ENCODE assay signal across 21 mouse cellular contexts in the genomic region with DNA sequence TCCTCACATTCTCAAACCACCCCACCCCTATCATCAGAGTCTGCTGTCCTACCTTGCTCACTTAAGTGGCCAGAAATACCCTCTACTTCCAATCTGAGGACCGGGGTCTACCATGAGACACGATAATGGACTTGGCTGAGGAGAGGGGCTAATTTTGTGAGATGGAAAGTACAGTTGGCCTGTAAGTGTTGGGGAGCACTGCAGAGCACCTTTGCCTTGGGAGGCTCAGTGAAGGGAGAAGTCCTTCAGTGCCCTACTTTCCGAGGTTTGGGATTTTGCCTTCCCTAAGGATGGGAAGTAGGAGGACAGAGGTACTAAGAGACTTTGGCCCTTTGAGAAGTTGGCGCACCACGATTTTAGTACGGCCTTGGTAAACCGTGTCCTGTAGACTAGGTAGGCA. TPM values are rescaled to one million over a fixed set of nuclear protein-coding genes. Genes with fewer than 3 reads are reported as not detected.
A peak's percentile ranks its signal among the peaks of the same experiment; 100 is the strongest.
DNase-seq lines count a peak whose midpoint lies in the region; ATAC-seq lines count a peak whose summit lies in the region.
"Had no signal": no experiment of that assay in that cellular context is flagged by ENCODE, and none has a peak within 500 bp of the region (broad histone marks: within the 10 kb centered on the region; RNA-seq: fewer than 3 reads in every experiment).

No protein-coding gene starts in this region.

- ATAC-seq in hindbrain, embryonic 16.5 days = no peak
- ATAC-seq in neural tube, embryonic 15.5 days (ENCODE audit: low FRiP score) = no peak
- ATAC-seq: activated CD4-positive, CD25-positive, alpha-beta regulatory T cell, adult 4 months; forebrain, postnatal 0 days; inflammation-experienced regulatory T-cells, adult 6 months had no signal

- peak; percentile 15 for DNase-seq in hindbrain, embryonic 10.5 days (ENCODE audit: low spot score)
- peak; percentile 38 for DNase-seq in neural tube, embryonic 10.5 days (ENCODE audit: extremely low spot score, low spot score)
- peak; percentile 22 for DNase-seq in naive thymus-derived CD4-positive, alpha-beta T cell, adult 2 months (ENCODE audit: low read depth)
- DNase-seq in Muller cell, postnatal 12 days (ENCODE audit: inconsistent ontology term) = no peak
- no peak for DNase-seq in cerebellum, adult 18-20 months
- DNase-seq: cerebellum, adult 8-10 months; forebrain, postnatal 0 days; kidney, adult 11 months; layer of hippocampus, adult 9-11 months; right cerebral cortex, adult 18-20 months had no signal

- no peak overlapping the region for H3K4me2 ChIP-seq in hindbrain, embryonic 16.5 days (ENCODE audit: low read length)
- no peak overlapping the region for H3K4me2 ChIP-seq in neural tube, embryonic 15.5 days

- H3K36me3 ChIP-seq in hindbrain, embryonic 10.5 days = no peaks in the 10 kb centered on the region
- no peaks in the 10 kb centered on the region for H3K36me3 ChIP-seq in hindbrain, embryonic 16.5 days (ENCODE audit: control insufficient read depth, insufficient read depth, low read length)
- H3K36me3 ChIP-seq in neural tube, embryonic 15.5 days = no peaks in the 10 kb centered on the region
- H3K36me3 ChIP-seq: embryonic facial prominence, embryonic 13.5 days; heart, embryonic 13.5 days; hindbrain, embryonic 12.5 days; limb, embryonic 12.5 days; lung, embryonic 15.5 days had no signal

- H3K27ac ChIP-seq in hindbrain, embryonic 10.5 days = no peak overlapping the region
- no peak overlapping the region for H3K27ac ChIP-seq in hindbrain, embryonic 16.5 days (ENCODE audit: low read depth, low read length)
- no peak overlapping the region for H3K27ac ChIP-seq in neural tube, embryonic 15.5 days (replicated peaks)
- H3K27ac ChIP-seq: embryonic facial prominence, embryonic 13.5 days; heart, adult 2 months; heart, embryonic 13.5 days; hindbrain, embryonic 12.5 days; limb, embryonic 12.5 days; lung, embryonic 15.5 days; stomach, postnatal 0 days had no signal

- peaks cover 83% of the 10 kb centered on the region for H3K27me3 ChIP-seq in hindbrain, embryonic 10.5 days (ENCODE audit: insufficient read depth, poor library complexity, severe bottlenecking)
- H3K27me3 ChIP-seq in hindbrain, embryonic 16.5 days (replicated peaks; ENCODE audit: control insufficient read depth, insufficient read depth, low read length) = peaks cover 33% of the 10 kb centered on the region
- H3K27me3 ChIP-seq in neural tube, embryonic 15.5 days (replicated peaks) = peaks cover 58% of the 10 kb centered on the region

- WGBS in hindbrain, embryonic 10.5 days = 11% methylated on average over 7 of the region's 7 CpGs
- 10% methylated on average over 7 of the region's 7 CpGs for WGBS in hindbrain, embryonic 16.5 days
- WGBS in neural tube, embryonic 15.5 days = 11% methylated on average over 7 of the region's 7 CpGs

- peaks cover 77% of the 10 kb centered on the region for H3K4me1 ChIP-seq in hindbrain, embryonic 10.5 days (replicated peaks)
- peaks cover 40% of the 10 kb centered on the region for H3K4me1 ChIP-seq in hindbrain, embryonic 16.5 days (ENCODE audit: control insufficient read depth, insufficient read depth, low read depth, low read length)
- peaks cover 51% of the 10 kb centered on the region for H3K4me1 ChIP-seq in neural tube, embryonic 15.5 days

- no peaks in the 10 kb centered on the region for H3K9me3 ChIP-seq in hindbrain, embryonic 10.5 days
- H3K9me3 ChIP-seq in hindbrain, embryonic 16.5 days (ENCODE audit: control insufficient read depth, low read length) = no peaks in the 10 kb centered on the region
- no peaks in the 10 kb centered on the region for H3K9me3 ChIP-seq in neural tube, embryonic 15.5 days (replicated peaks)
- H3K9me3 ChIP-seq: embryonic facial prominence, embryonic 13.5 days; heart, embryonic 13.5 days; hindbrain, embryonic 12.5 days; limb, embryonic 12.5 days; lung, embryonic 15.5 days had no signal

- peak overlapping the region; percentile 96; the same call in 1 of the 2 replicates for H3K4me3 ChIP-seq in hindbrain, embryonic 10.5 days
- H3K4me3 ChIP-seq in hindbrain, embryonic 16.5 days (ENCODE audit: low read length) = no peak overlapping the region
- no peak overlapping the region for H3K4me3 ChIP-seq in neural tube, embryonic 15.5 days (replicated peaks)
- H3K4me3 ChIP-seq: heart, adult 2 months had no signal

- no peak overlapping the region for H3K9ac ChIP-seq in hindbrain, embryonic 16.5 days (ENCODE audit: low read depth, low read length)
- no peak overlapping the region for H3K9ac ChIP-seq in neural tube, embryonic 15.5 days (replicated peaks)
- H3K9ac ChIP-seq: forebrain, postnatal 0 days; lung, embryonic 15.5 days had no signal

RNA-seq across cellular contexts. Expression of a gene that starts 0.9 kb away (rescaled TPM):
- polyA plus RNA-seq in hindbrain, embryonic 10.5 days (2016; fragmentation: Nextera tagmentation; extraction: Ambion mirVana) = 4.4 TPM in 2 replicates
- polyA plus RNA-seq in hindbrain, embryonic 16.5 days (2015; fragmentation: Nextera tagmentation; extraction: Ambion mirVana) = 6.2 and 6.5 TPM in 2 replicates
- polyA plus RNA-seq in neural tube, embryonic 15.5 days (2015; fragmentation: Nextera tagmentation; extraction: Ambion mirVana) = 8.5 TPM in 2 replicates

RNA-seq across cellular contexts. Expression of a gene that starts 27.0 kb away (rescaled TPM):
- 17.2 and 20.6 TPM in 2 replicates for polyA plus RNA-seq in hindbrain, embryonic 10.5 days (2016; fragmentation: Nextera tagmentation; extraction: Ambion mirVana)
- 5.3 and 7.3 TPM in 2 replicates for polyA plus RNA-seq in hindbrain, embryonic 16.5 days (2015; fragmentation: Nextera tagmentation; extraction: Ambion mirVana)
- 6.1 and 9.3 TPM in 2 replicates for polyA plus RNA-seq in neural tube, embryonic 15.5 days (2015; fragmentation: Nextera tagmentation; extraction: Ambion mirVana)

RNA-seq across cellular contexts. Expression of a gene that starts 37.6 kb away (rescaled TPM):
- polyA plus RNA-seq in hindbrain, embryonic 10.5 days (2016; fragmentation: Nextera tagmentation; extraction: Ambion mirVana) = 59.4 and 65.9 TPM in 2 replicates
- 52.2 and 56.1 TPM in 2 replicates for polyA plus RNA-seq in hindbrain, embryonic 16.5 days (2015; fragmentation: Nextera tagmentation; extraction: Ambion mirVana)
- polyA plus RNA-seq in neural tube, embryonic 15.5 days (2015; fragmentation: Nextera tagmentation; extraction: Ambion mirVana) = 51.9 and 59.4 TPM in 2 replicates

Comparison
In these comparisons a context has a peak if more than half of its experiments do, and no peak if none do; other contexts are left out.
1. DNase-seq: peak in hindbrain, embryonic 10.5 days (single experiment), neural tube, embryonic 10.5 days (single experiment) and naive thymus-derived CD4-positive, alpha-beta T cell, adult 2 months (single experiment); none in Muller cell, postnatal 12 days (single experiment) and cerebellum, adult 18-20 months (0 of 2).